Mouse (Mus musculus): ENCODE measurements at regions not wholly inside any gene's neighbourhood (a gene's known extent, or its start where the extent isn't known, plus 50 kb on each side); places are given as distances from the start of the nearest gene placed in this dataset.

DNA sequence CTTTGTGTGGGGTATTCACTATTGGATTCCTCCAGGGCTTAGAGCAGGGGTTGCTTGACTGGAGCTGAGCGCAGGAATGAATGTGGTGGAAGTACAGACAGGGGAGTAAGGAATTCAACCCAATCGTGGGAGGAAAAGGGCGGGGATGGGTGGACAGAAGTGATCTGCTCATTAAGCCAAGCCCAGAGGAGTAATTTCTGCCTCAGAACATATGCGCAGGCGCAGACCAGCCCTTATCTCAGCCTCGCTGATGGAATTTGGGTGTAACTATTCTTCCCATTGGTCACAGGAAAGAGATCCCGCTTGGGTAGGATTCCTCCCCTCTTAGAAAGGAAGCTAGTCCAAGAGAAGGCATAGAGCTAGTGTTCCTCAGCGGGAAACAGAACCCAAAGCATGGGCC lies 158.8 kb downstream of the Efnb1 start:
- Histone ChIP-seq H3K36me3 (ENCODE audit: insufficient read depth, low read length) (no peaks in the 10 kb centered on the region), H3K4me2 (ENCODE audit: low read depth, low read length) (no peak overlapping the region), H3K9me3 (ENCODE audit: low read length) (no peaks in the 10 kb centered on the region), H3K27me3 (ENCODE audit: insufficient read depth, low read length) (no peaks in the 10 kb centered on the region; the same call in 1 of the 2 replicates), H3K4me1 (ENCODE audit: insufficient read depth, low read length) (no peaks in the 10 kb centered on the region), H3K4me3 (ENCODE audit: low read length) (no peak overlapping the region), H3K9ac (replicated peaks; ENCODE audit: low read length) (no peak overlapping the region), H3K27ac (no peak overlapping the region)
- ATAC-seq (no peak), DNase-seq (ENCODE audit: low spot score) (no peak)
- no peak for TF ChIP-seq CTCF (IDR thresholded peaks at IDR 0.05; ENCODE audit: low read depth)
- WGBS: 80% methylated on average over 8 of the region's 8 CpGs

DNA sequence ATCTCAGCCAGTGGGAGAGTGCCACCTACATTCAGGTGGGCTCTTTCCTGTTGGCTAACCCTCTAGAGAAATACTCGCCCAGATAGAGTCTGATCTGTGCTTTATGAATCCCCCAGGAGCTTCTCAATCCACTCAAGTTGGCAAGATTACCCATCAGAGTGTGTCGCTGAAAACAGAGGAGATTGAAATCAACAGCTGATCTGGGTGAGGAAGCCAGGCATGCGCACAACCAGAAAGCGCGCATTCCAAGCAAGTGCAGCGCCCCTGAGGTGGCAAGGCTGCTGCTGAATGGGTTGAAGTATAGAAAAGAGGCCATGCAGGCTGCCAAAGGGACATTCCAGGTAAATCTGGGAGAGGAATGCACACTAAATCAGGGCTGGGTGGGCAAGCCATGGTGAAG lies 158.0 kb downstream of the Efnb1 start:
- WGBS: 58% methylated on average over 6 of the region's 6 CpGs
- Histone ChIP-seq H3K27me3 (ENCODE audit: insufficient read depth, low read length) (no peaks in the 10 kb centered on the region; the same call in 1 of the 2 replicates), H3K36me3 (ENCODE audit: insufficient read depth, low read length) (no peaks in the 10 kb centered on the region), H3K9me3 (ENCODE audit: low read length) (no peaks in the 10 kb centered on the region), H3K4me1 (ENCODE audit: insufficient read depth, low read length) (no peaks in the 10 kb centered on the region), H3K27ac (no peak overlapping the region), H3K9ac (replicated peaks; ENCODE audit: low read length) (no peak overlapping the region), H3K4me3 (ENCODE audit: low read length) (no peak overlapping the region), H3K4me2 (ENCODE audit: low read depth, low read length) (no peak overlapping the region)
- DNase-seq (ENCODE audit: low spot score) (no peak), ATAC-seq (no peak)
- no peak for TF ChIP-seq CTCF (IDR thresholded peaks at IDR 0.05; ENCODE audit: low read depth)

DNA sequence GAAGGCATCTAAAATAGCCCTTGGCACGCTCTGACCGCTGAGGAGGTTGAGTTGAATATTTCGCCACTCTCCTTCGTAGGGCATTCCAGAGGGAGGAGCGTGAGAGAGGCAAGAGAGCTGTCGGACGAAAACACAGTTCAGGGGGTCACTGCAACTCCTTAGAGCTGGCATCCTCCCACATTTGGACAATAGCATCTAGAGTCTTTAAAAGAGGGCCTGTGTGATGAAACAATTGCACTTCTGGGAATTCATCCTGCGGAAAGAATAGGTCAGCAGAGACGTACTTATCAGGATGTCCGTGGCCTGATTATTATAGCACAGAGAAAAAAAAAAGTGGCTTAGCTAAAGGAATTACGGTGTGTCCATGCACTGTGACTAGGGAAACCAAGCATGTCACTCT lies 156.8 kb downstream of the Efnb1 start:
- no peak for TF ChIP-seq CTCF (IDR thresholded peaks at IDR 0.05; ENCODE audit: low read depth)
- WGBS: 64% methylated on average over 11 of the region's 11 CpGs
- no peaks in the 10 kb centered on the region; the same call in 1 of the 2 replicates for H3K27me3 ChIP-seq (ENCODE audit: insufficient read depth, low read length)
- ATAC-seq (no peak), DNase-seq (ENCODE audit: low spot score) (no peak)
- no peak overlapping the region for H3K4me3 ChIP-seq (ENCODE audit: low read length)
- no peaks in the 10 kb centered on the region for H3K4me1 ChIP-seq (ENCODE audit: insufficient read depth, low read length)
- H3K9ac ChIP-seq (replicated peaks; ENCODE audit: low read length): no peak overlapping the region
- no peak overlapping the region for H3K27ac ChIP-seq
- H3K4me2 ChIP-seq (ENCODE audit: low read depth, low read length): no peak overlapping the region
- no peaks in the 10 kb centered on the region for H3K36me3 ChIP-seq (ENCODE audit: insufficient read depth, low read length)
- H3K9me3 ChIP-seq (ENCODE audit: low read length): no peaks in the 10 kb centered on the region

DNA sequence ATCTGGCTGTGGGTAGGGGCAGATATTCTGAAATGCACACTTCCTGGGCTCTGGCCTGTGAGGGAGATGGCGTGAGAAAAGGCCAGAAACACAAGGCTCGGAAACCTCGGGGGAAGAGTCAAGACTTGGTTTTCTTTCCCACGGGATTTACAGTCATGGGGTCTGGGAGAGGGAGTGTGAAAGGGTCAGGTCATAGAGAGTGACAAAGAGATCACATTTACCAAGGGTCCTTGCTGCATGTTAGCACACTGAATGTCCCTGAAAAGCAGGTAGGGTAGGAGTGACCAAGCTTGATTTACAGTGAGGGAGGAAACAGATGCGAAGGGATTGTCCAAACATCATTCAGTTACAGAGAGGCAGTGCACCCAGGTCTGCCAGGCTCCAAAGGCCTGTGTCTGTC lies 156.0 kb downstream of the Efnb1 start:
- H3K4me3 ChIP-seq (ENCODE audit: low read length): no peak overlapping the region
- H3K27ac ChIP-seq: no peak overlapping the region
- 62% methylated on average over 5 of the region's 5 CpGs for WGBS
- no peaks in the 10 kb centered on the region for H3K4me1 ChIP-seq (ENCODE audit: insufficient read depth, low read length)
- no peak overlapping the region for H3K4me2 ChIP-seq (ENCODE audit: low read depth, low read length)
- no peaks in the 10 kb centered on the region; the same call in 1 of the 2 replicates for H3K27me3 ChIP-seq (ENCODE audit: insufficient read depth, low read length)
- no peak overlapping the region for H3K9ac ChIP-seq (replicated peaks; ENCODE audit: low read length)
- no peak for TF ChIP-seq CTCF (IDR thresholded peaks at IDR 0.05; ENCODE audit: low read depth)
- DNase-seq (ENCODE audit: low spot score) (no peak), ATAC-seq (no peak)
- H3K9me3 ChIP-seq (ENCODE audit: low read length): no peaks in the 10 kb centered on the region
- H3K36me3 ChIP-seq (ENCODE audit: insufficient read depth, low read length): no peaks in the 10 kb centered on the region

DNA sequence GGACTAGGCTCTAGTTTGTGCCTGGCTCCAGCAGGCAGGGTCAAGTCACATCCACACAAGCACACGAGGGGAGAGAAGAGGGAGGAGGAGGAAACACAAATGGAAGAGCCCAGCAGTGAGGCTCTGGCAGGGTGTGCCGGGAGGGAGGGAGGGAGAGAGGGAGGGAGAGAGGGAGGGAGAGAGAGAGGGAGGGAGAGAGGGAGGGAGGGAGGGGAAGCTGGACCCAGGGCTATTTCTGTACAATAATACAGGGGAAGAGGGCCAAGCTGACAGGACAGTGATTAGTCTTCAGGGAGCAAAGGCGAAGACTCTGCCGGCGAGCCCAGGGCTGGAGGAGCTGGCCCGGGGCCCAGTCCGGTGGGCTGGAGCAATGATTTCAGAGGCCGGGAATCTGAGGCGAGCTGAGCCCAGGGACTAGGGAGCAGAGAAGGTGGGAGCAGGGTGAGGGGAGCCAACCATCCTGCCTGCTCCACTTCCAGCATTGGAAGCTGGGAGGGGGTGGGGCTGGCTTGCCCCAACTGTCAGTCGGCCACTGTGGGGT lies 155.6 kb downstream of the Efnb1 start:
- 31% methylated on average over 8 of the region's 10 CpGs for WGBS
- Histone ChIP-seq H3K27me3 (ENCODE audit: insufficient read depth, low read length) (no peaks in the 10 kb centered on the region; the same call in 1 of the 2 replicates), H3K4me1 (ENCODE audit: insufficient read depth, low read length) (no peaks in the 10 kb centered on the region), H3K4me2 (ENCODE audit: low read depth, low read length) (no peak overlapping the region), H3K36me3 (ENCODE audit: insufficient read depth, low read length) (no peaks in the 10 kb centered on the region), H3K27ac (no peak overlapping the region), H3K4me3 (ENCODE audit: low read length) (no peak overlapping the region), H3K9me3 (ENCODE audit: low read length) (no peaks in the 10 kb centered on the region), H3K9ac (replicated peaks; ENCODE audit: low read length) (no peak overlapping the region)
- DNase-seq (ENCODE audit: low spot score): peak; percentile 27
- peak; percentile 43; the same call in 1 of the 2 replicates for ATAC-seq
- no peak for TF ChIP-seq CTCF (IDR thresholded peaks at IDR 0.05; ENCODE audit: low read depth)

DNA sequence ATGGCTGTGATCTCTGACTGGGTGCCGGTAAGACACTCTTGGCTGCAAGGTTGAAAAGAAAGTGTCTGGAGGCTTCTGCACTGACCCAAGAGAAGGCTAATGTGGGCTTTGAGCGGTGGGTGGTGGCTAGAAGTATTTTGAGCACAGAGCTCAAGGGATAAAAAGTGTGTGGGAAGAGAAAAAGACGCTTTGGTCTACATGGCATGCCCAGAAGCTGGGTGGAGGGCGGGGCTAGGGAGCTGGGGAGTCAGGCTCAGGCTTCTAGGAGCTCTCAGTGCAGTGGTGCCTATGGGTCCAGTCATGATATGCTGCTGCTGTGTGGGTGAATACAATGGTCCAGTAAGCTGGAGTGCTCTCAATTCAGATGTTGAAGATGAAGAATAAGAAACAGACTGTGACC lies 152.1 kb downstream of the Efnb1 start:
- no peak for DNase-seq (ENCODE audit: low spot score)
- WGBS: 76% methylated on average over 4 of the region's 4 CpGs
- Histone ChIP-seq H3K4me3 (ENCODE audit: low read length) (no peak overlapping the region), H3K9ac (replicated peaks; ENCODE audit: low read length) (no peak overlapping the region), H3K27ac (no peak overlapping the region), H3K27me3 (ENCODE audit: insufficient read depth, low read length) (no peaks in the 10 kb centered on the region), H3K36me3 (ENCODE audit: insufficient read depth, low read length) (no peaks in the 10 kb centered on the region), H3K4me2 (ENCODE audit: low read depth, low read length) (no peak overlapping the region), H3K4me1 (ENCODE audit: insufficient read depth, low read length) (0 out of 2 replicates have a peak, but pooled peaks cover 5% of the 10 kb centered on the region), H3K9me3 (ENCODE audit: low read length) (no peaks in the 10 kb centered on the region)
- no peak for TF ChIP-seq CTCF (IDR thresholded peaks at IDR 0.05; ENCODE audit: low read depth)
- ATAC-seq: no peak

DNA sequence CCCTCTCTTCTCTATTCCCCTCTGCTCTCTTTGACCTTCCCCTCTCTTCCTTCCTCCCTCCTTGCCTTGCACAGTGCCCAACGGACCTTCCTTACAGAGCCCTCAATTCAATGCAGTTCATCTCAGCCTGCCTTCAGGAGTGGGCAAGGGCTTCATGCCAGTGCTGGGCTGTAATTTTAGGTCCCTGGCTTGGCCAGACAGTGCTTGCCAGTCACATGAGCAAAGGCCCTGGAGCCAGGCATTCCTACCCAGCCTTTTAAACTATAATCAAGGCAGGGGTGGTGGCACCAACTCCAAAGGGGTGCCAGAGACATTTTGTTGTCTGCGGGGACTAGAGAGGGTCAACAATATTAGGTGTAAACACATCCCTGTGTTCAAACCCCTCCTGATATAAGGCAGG lies 150.9 kb downstream of the Efnb1 start:
- WGBS: 63% methylated on average over 2 of the region's 2 CpGs
- DNase-seq (ENCODE audit: low spot score) (no peak), ATAC-seq (no peak)
- Histone ChIP-seq H3K9ac (replicated peaks; ENCODE audit: low read length) (no peak overlapping the region), H3K27ac (no peak overlapping the region), H3K36me3 (ENCODE audit: insufficient read depth, low read length) (no peaks in the 10 kb centered on the region), H3K9me3 (ENCODE audit: low read length) (no peaks in the 10 kb centered on the region), H3K4me1 (ENCODE audit: insufficient read depth, low read length) (0 out of 2 replicates have a peak, but pooled peaks cover 5% of the 10 kb centered on the region), H3K4me3 (ENCODE audit: low read length) (no peak overlapping the region), H3K4me2 (ENCODE audit: low read depth, low read length) (no peak overlapping the region), H3K27me3 (ENCODE audit: insufficient read depth, low read length) (no peaks in the 10 kb centered on the region)
- TF ChIP-seq CTCF (IDR thresholded peaks at IDR 0.05; ENCODE audit: low read depth): no peak
